Mouse (Mus musculus): ENCODE results near the gene Pno1.

- 0 out of 2 replicates have a peak, but pooled peaks have one; percentile 9 for TF ChIP-seq CTCF (IDR thresholded peaks at IDR 0.05)
- no peak for TF ChIP-seq POLR2A (IDR thresholded peaks at IDR 0.05; ENCODE audit: insufficient read depth, low read depth, low read length)
Observed at GRCm38 (mm10) chr11:17192151-17192844, 19.1 kb downstream of the Pno1 start.
